Mouse (Mus musculus) retina, adult 2 months (tissue): Measurements from ENCODE around the gene Lpar5.
A peak's percentile ranks its signal among the peaks of the same experiment; 100 is the strongest.

Experiments used
- DNase-seq: peaks from one replicate; pipeline ENCODE4 v3.0.0-alpha.2; 2012; ENCODE audit warnings: low read depth, low spot score

Lpar5 gene

GRCm38 (mm10) chr6:125128724-125129123 is 61.0 kb downstream of the Lpar5 start:
- no peak for DNase-seq

GRCm38 (mm10) chr6:125129710-125130402 is 62.1 kb downstream of the Lpar5 start:
- DNase-seq = no peak

GRCm38 (mm10) chr6:125131302-125132156 is 63.8 kb downstream of the Lpar5 start, which contains the start of gene Nop2:
Gene Nop2, plus strand, starts transcription at chr6:125131909.
- DNase-seq = peak; percentile 73
